Mouse (Mus musculus) liver, postnatal 0 days (tissue): ENCODE data around the gene Sys1.

ENCODE experiments used
- CTCF ChIP-seq: sonication (generic); IDR thresholded peaks from 2 replicates; pipeline ENCODE4 v1.5.1; 2016; ENCODE audit warnings: antibody characterized with exemption, low read depth
- EP300 ChIP-seq: IDR thresholded peaks from 2 replicates; pipeline ENCODE4 v1.6.1; 2016; ENCODE audit warnings: antibody characterized with exemption, low read depth, mild to moderate bottlenecking

DNA sequence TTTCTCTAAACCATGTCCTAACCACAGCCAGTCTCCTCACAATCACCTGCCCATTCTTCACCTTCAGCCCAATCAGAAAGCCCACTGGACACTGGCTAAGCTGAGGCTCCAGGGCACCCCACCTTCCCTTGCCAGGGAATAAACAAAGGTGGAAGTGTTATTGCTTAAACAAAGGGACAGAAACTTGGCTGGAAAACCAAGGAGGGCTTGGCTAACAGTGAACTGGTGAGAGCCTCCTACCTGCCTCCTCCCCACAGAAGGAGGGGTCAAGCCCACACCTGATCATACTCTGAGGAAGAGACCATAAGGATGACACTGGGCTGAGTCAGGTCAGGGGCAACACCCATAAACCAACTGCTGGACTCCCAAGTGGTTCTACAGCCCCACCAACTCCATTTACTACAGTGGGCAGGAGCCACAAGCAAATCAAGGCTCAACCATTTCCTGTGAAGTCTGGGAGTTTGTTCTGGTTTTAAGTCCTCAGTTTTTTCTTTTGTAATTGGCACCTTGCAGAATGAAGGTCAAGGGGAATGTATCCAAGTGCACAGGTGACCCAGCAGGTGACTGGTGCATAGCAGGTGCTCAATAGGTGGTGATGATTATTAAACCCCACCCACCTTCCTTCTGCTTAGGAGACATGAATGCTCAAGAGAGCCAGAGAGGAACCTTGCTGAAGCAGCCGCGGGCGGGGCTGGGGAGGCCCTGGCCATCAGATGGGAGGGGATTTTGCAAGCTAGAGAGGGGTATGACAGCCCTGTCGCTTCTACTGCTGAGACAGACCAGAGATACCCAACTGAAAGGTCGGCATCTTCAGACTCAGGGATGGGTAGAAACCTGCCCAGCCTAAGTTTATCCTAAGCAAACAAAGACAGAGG is 21.3 kb upstream of the Sys1 start:
- TF ChIP-seq EP300: no peak
- TF ChIP-seq CTCF: no peak
